Mouse (Mus musculus): ENCODE measurements at regions not wholly inside any gene's neighbourhood (a gene's known extent, or its start where the extent isn't known, plus 50 kb on each side); places are given as distances from the start of the nearest gene placed in this dataset.

DNA sequence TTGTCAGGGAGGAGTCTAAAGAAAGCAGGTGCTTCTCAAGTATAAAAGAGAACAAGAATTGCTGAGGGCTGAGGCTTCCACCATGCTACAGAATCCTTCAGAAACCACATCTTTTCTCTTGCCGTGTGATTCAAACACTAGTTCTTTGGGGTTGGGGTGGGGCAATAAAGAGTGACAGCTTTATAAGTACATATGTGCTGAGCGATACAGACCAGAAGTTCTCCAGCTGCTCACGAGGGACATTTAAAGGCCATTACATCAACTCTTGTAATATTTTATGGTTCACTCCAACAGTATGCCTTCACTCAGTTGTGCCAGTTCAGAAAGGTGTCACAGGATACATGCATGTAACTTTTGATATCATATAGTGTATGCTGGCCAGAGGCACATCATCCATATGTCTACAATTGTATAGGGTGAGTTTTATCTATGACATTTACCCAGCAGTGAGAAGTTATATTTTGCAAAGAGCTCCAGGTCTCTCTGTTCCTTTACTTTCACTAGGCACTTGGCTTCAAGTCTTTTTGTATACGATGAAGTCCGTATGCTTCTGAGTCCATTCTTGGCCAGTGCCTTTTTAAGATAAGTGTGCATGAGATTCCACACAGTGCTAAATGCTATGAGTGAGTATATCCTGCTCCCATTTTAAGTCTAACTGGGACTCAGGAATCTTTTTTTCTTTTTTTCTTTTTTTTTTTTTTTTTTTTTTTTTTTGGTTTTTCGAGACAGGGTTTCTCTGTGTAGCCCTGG is 341.8 kb downstream of the Brinp1 start:
- no peak for TF ChIP-seq CTCF (IDR thresholded peaks at IDR 0.05)
- no peak overlapping the region for H3K27ac ChIP-seq (ENCODE audit: low read length)
- peak; percentile 7 for DNase-seq (ENCODE audit: low spot score)
- H3K36me3 ChIP-seq (ENCODE audit: insufficient read depth, low read length) = no peaks in the 10 kb centered on the region
- no peaks in the 10 kb centered on the region for H3K9me3 ChIP-seq (ENCODE audit: low read length)
- 64% methylated on average over 5 of the region's 6 CpGs for WGBS
- H3K4me1 ChIP-seq (ENCODE audit: insufficient read depth, low read depth, low read length) = no peaks in the 10 kb centered on the region
- H3K4me2 ChIP-seq (replicated peaks; ENCODE audit: low read depth, low read length) = no peak overlapping the region
- H3K27me3 ChIP-seq (replicated peaks; ENCODE audit: insufficient read depth, low read length) = no peaks in the 10 kb centered on the region
- H3K4me3 ChIP-seq (ENCODE audit: low read depth, low read length) = no peak overlapping the region
- no peak for ATAC-seq
- H3K9ac ChIP-seq (replicated peaks; ENCODE audit: low read depth) = no peak overlapping the region

DNA sequence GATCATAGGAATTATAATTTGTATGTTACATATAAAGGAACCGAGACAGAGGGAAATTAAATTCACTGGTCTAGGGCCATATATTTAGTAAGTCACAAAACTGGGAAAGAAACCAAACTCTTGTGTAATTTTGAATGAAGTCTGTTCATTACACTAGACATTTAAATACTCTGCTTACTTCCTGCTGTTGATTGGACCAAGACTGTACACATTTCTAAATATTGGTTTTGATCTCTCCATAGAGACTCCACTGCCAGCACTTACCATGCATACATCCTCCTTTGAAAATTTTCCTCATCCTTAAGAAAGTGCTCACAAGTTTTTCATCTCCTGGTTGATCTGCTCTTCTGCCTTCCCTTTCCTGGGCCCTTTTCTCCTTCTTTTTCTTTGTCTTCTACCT is 358.9 kb downstream of the Brinp1 start:
- no peak overlapping the region for H3K4me2 ChIP-seq (replicated peaks; ENCODE audit: low read depth, low read length)
- H3K27me3 ChIP-seq (replicated peaks; ENCODE audit: insufficient read depth, low read length) = no peaks in the 10 kb centered on the region
- TF ChIP-seq CTCF (IDR thresholded peaks at IDR 0.05) = no peak
- TF ChIP-seq EP300 (IDR thresholded peaks at IDR 0.05) = no peak
- DNase-seq (ENCODE audit: low spot score) (peak; percentile 32), ATAC-seq (no peak)
- H3K4me1 ChIP-seq (ENCODE audit: insufficient read depth, low read depth, low read length) = no peaks in the 10 kb centered on the region
- H3K4me3 ChIP-seq (ENCODE audit: low read depth, low read length) = no peak overlapping the region
- H3K27ac ChIP-seq (ENCODE audit: low read length) = no peak overlapping the region
- no peaks in the 10 kb centered on the region for H3K9me3 ChIP-seq (ENCODE audit: low read length)
- no peaks in the 10 kb centered on the region for H3K36me3 ChIP-seq (ENCODE audit: insufficient read depth, low read length)
- H3K9ac ChIP-seq (replicated peaks; ENCODE audit: low read depth) = no peak overlapping the region
- 69% methylated on average over 1 of the region's 1 CpGs for WGBS

DNA sequence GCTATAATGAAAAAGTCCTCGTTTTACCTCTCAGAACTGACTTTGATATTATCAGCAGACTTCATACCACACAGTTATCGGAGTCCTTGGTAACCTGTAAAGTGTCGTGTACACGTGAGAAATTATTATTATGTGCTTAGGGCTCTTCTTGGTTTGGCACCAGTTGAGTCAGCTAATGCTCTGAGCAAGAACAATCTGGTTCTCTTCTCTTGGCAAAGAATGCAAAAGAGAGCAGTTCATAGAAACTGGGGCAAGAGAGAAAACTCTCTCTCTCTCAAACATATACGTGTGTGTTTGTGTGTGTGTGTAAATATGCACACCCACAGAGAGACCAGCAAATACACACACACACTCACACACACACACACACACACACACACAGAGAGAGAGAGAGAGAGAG is 378.8 kb downstream of the Brinp1 start:
- 55% methylated on average over 5 of the region's 5 CpGs for WGBS
- TF ChIP-seq CTCF (IDR thresholded peaks at IDR 0.05) (no peak), EP300 (IDR thresholded peaks at IDR 0.05) (no peak)
- no peak overlapping the region for H3K27ac ChIP-seq (ENCODE audit: low read length)

DNA sequence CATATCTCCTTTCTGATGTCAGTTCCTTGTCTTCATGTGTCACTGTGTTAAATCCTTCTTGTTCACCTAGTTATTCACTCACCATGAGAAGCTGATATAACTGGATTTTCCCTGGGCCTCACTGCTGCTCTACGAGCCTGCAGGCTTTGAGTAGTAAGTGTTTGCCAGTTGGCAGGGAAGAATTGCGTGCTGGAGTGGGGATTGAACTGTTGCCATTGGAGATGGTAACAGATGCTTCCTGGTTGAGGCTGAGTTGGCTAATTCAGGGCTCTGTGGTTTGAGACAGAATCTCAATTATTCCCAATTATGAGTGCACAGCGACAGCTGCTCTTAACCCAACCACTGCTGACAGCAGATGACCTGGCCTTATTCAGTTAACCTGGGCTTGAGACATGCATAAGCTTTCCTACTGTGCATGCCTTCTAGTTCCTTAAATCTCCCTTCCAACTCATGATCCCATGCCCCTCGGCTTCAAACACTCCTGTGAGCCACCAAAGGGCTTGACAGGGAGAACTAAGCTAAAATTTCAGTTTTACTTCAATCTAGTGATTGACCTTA is 379.5 kb downstream of the Brinp1 start:
- Histone ChIP-seq H3K9me3 (ENCODE audit: low read length) (no peaks in the 10 kb centered on the region), H3K4me3 (ENCODE audit: low read depth, low read length) (no peak overlapping the region), H3K4me2 (replicated peaks; ENCODE audit: low read depth, low read length) (no peak overlapping the region), H3K4me1 (ENCODE audit: insufficient read depth, low read depth, low read length) (no peaks in the 10 kb centered on the region), H3K27me3 (replicated peaks; ENCODE audit: insufficient read depth, low read length) (no peaks in the 10 kb centered on the region), H3K36me3 (ENCODE audit: insufficient read depth, low read length) (no peaks in the 10 kb centered on the region), H3K9ac (replicated peaks; ENCODE audit: low read depth) (no peak overlapping the region), H3K27ac (ENCODE audit: low read length) (no peak overlapping the region)
- ATAC-seq (0 out of 2 replicates have a peak, but pooled peaks have one; percentile 26), DNase-seq (ENCODE audit: low spot score) (no peak)
- TF ChIP-seq EP300 (IDR thresholded peaks at IDR 0.05) (no peak), CTCF (IDR thresholded peaks at IDR 0.05) (no peak)
- 51% methylated on average over 4 of the region's 4 CpGs for WGBS

More for the DNA sequence above, 378.8 kb downstream of the Brinp1 start:
- DNase-seq (ENCODE audit: low spot score) (no peak), ATAC-seq (no peak)
- Histone ChIP-seq H3K4me3 (ENCODE audit: low read depth, low read length) (no peak overlapping the region), H3K9ac (replicated peaks; ENCODE audit: low read depth) (no peak overlapping the region), H3K9me3 (ENCODE audit: low read length) (no peaks in the 10 kb centered on the region), H3K27me3 (replicated peaks; ENCODE audit: insufficient read depth, low read length) (no peaks in the 10 kb centered on the region), H3K4me1 (ENCODE audit: insufficient read depth, low read depth, low read length) (no peaks in the 10 kb centered on the region), H3K4me2 (replicated peaks; ENCODE audit: low read depth, low read length) (no peak overlapping the region), H3K36me3 (ENCODE audit: insufficient read depth, low read length) (no peaks in the 10 kb centered on the region)

DNA sequence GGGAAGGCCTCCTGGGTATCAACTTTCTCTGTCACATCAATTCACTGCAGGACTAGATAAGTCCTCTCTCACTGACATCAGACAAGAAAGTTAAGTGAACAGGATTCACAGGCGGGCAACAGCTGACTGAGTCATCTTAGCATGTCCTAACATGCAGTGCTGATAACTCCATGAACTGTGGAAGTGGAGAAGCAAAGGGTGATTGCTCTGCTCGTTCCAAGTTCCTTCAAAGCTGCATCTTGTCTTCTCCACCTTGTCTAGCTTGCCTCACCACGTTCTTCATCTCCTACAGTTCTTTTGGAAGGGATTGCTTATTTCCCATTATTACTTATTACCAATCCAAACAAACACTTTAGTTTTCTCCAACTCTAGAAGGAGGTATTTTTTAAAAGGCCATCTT is 380.9 kb downstream of the Brinp1 start:
- peak; percentile 83 for ATAC-seq
- peak; percentile 74 for DNase-seq (ENCODE audit: low spot score)

DNA sequence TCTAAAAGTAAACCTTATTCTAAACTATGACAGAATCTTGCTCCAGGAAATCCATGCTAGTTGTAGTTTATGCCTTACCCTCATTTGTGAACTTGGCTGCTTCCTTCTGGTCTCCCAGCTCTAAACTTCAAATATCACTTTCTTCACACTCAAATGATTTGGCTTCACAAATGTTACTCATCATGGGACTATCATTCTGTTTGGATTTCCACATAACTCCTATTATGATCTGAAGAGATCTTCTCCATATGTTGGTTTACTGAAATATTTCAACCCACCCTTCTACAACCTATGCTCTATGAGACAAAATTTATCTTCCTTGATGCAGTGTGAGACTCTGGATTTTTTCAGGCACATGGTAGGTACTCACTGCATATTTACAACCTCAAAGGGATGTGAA is 381.7 kb downstream of the Brinp1 start:
- H3K4me3 ChIP-seq (ENCODE audit: low read depth, low read length) = no peak overlapping the region
- H3K27me3 ChIP-seq (replicated peaks; ENCODE audit: insufficient read depth, low read length) = no peaks in the 10 kb centered on the region
- H3K4me1 ChIP-seq (ENCODE audit: insufficient read depth, low read depth, low read length) = no peaks in the 10 kb centered on the region
- H3K4me2 ChIP-seq (replicated peaks; ENCODE audit: low read depth, low read length) = no peak overlapping the region
- H3K9me3 ChIP-seq (ENCODE audit: low read length) = no peaks in the 10 kb centered on the region
- no peak overlapping the region for H3K9ac ChIP-seq (replicated peaks; ENCODE audit: low read depth)
- H3K36me3 ChIP-seq (ENCODE audit: insufficient read depth, low read length) = no peaks in the 10 kb centered on the region
- ATAC-seq (peak; percentile 43; the same call in 1 of the 2 replicates), DNase-seq (ENCODE audit: low spot score) (peak; percentile 62)
- H3K27ac ChIP-seq (ENCODE audit: low read length) = no peak overlapping the region
- TF ChIP-seq CTCF (IDR thresholded peaks at IDR 0.05) (no peak), EP300 (IDR thresholded peaks at IDR 0.05) (no peak)

More for the DNA sequence above, 380.9 kb downstream of the Brinp1 start:
- Histone ChIP-seq H3K4me2 (replicated peaks; ENCODE audit: low read depth, low read length) (no peak overlapping the region), H3K9me3 (ENCODE audit: low read length) (no peaks in the 10 kb centered on the region), H3K27me3 (replicated peaks; ENCODE audit: insufficient read depth, low read length) (no peaks in the 10 kb centered on the region), H3K9ac (replicated peaks; ENCODE audit: low read depth) (no peak overlapping the region), H3K4me1 (ENCODE audit: insufficient read depth, low read depth, low read length) (no peaks in the 10 kb centered on the region), H3K36me3 (ENCODE audit: insufficient read depth, low read length) (no peaks in the 10 kb centered on the region), H3K27ac (ENCODE audit: low read length) (no peak overlapping the region), H3K4me3 (ENCODE audit: low read depth, low read length) (no peak overlapping the region)
- peak; percentile 47 for TF ChIP-seq EP300 (IDR thresholded peaks at IDR 0.05)
- no peak for TF ChIP-seq CTCF (IDR thresholded peaks at IDR 0.05)
- WGBS = 42% methylated on average over 3 of the region's 3 CpGs

Data from lung, postnatal 0 days (tissue).